Mouse (Mus musculus) ES-E14 (cell line): ENCODE measurements at regions not wholly inside any gene's neighbourhood (a gene's known extent, or its start where the extent isn't known, plus 50 kb on each side); places are given as distances from the start of the nearest gene placed in this dataset.

Source experiments
- DNase-seq: peaks from one replicate; pipeline ENCODE4 v3.0.0-alpha.2; 2013; ENCODE audit warnings: low read depth, low spot score
- H3K27ac ChIP-seq: 2 replicates; pipeline ENCODE4 v1.5.1; 2012; ENCODE audit warnings: low read depth, mild to moderate bottlenecking, low read length, moderate library complexity, mixed read lengths; ENCODE audit not compliant: poor library complexity, insufficient read depth, severe bottlenecking
- H3K36me3 ChIP-seq: 2 replicates; pipeline ENCODE4 v1.6.1; 2012; ENCODE audit warnings: mild to moderate bottlenecking, low read length, moderate library complexity, mixed read lengths; ENCODE audit not compliant: control insufficient read depth, poor library complexity, insufficient read depth, severe bottlenecking
- H3K4me1 ChIP-seq, 2 experiments: fragments of 150-350 bp in 1 of 2; sonication (generic) in 1 of 2; 2 replicates each; pipeline ENCODE4 v1.6.1; 2012; ENCODE audit warnings: low read length in 2 of 2, mild to moderate bottlenecking in 1 of 2, mixed read lengths in 1 of 2; ENCODE audit not compliant: control insufficient read depth in 2 of 2, insufficient read depth in 2 of 2, poor library complexity in 1 of 2
- H3K4me3 ChIP-seq, 2 experiments: fragments of 150-350 bp in 1 of 2; sonication (generic) in 1 of 2; 2 replicates each; pipeline ENCODE4 v1.5.1; 2012; ENCODE audit warnings: low read length in 2 of 2, low read depth in 1 of 2, mild to moderate bottlenecking in 1 of 2, mixed read lengths in 1 of 2; ENCODE audit not compliant: insufficient read depth in 1 of 2, poor library complexity in 1 of 2, severe bottlenecking in 1 of 2
- H3K9ac ChIP-seq: 2 replicates; pipeline ENCODE4 v1.6.1; 2012; ENCODE audit warnings: low read depth, mild to moderate bottlenecking, low read length, mixed read lengths; ENCODE audit not compliant: poor library complexity, insufficient read depth, severe bottlenecking
- H3K9me3 ChIP-seq: fragments of 150-350 bp; sonication (generic); 2 replicates; pipeline ENCODE4 v1.6.1; 2012; ENCODE audit warnings: low read depth, mild to moderate bottlenecking, low read length; ENCODE audit not compliant: control insufficient read depth, insufficient read depth
- CHD2 ChIP-seq: IDR thresholded peaks from 2 replicates; pipeline ENCODE4 v1.6.1; 2014; ENCODE audit warnings: mild to moderate bottlenecking, low read depth, low read length, inconsistent platforms
- HCFC1 ChIP-seq: IDR thresholded peaks from 2 replicates; pipeline ENCODE4 v1.6.1; 2012; ENCODE audit warnings: low read length, inconsistent platforms, borderline replicate concordance; ENCODE audit not compliant: insufficient read depth
- MAFK ChIP-seq: IDR thresholded peaks from 2 replicates; pipeline ENCODE4 v1.6.1; 2014; ENCODE audit warnings: mild to moderate bottlenecking, low read depth, low read length, inconsistent platforms; ENCODE audit not compliant: insufficient read depth
- ZC3H11A ChIP-seq: IDR thresholded peaks from 2 replicates; pipeline ENCODE4 v1.6.1; 2012; ENCODE audit warnings: low read depth, mild to moderate bottlenecking, inconsistent platforms, low read length, borderline replicate concordance
- ZNF384 ChIP-seq: IDR thresholded peaks from 2 replicates; pipeline ENCODE4 v1.6.1; 2012; ENCODE audit warnings: low read depth, low read length, inconsistent platforms
- in situ Hi-C, 2 experiments: fragments of 600-800 bp; cut with MboI; formaldehyde crosslinking; loops; one replicate each; pipeline ENCODE4 v1.15.1; 2025; ENCODE audit warnings: low sequenced_read_pairs in 2 of 2, inconsistent platforms in 1 of 2; ENCODE audit not compliant: unreplicated experiment in 2 of 2

DNA sequence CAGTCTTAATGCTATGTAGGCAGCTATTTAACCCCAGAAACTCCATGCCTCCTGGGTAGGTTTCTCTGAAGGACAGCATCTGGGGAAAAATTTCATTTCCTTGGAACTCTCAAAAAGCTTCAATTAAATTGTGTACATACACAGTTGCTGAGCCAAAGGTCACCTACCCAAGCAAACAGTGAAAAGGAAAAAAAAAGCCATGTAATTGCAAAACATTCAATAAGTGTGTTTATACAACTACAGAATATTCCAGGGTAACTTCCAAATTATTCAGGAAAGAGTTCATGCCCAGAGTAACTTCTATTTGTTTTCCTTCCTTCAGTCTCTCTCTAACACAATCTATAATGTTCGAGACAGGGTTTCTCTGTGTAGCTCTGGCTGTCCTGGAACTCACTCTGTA, 441.2 kb upstream of the Adgrl3 start:
- Histone ChIP-seq H3K4me1 (no peaks in the 10 kb centered on the region), H3K9ac (no peak overlapping the region), H3K9me3 (no peaks in the 10 kb centered on the region), H3K36me3 (no peaks in the 10 kb centered on the region), H3K27ac (no peak overlapping the region), H3K4me3 (no peak overlapping the region)
- TF ChIP-seq ZNF384 (no peak), CHD2 (no peak), ZC3H11A (no peak), MAFK (no peak), HCFC1 (no peak)
- no peak for DNase-seq
- in situ Hi-C loops = no loop called here

- in situ Hi-C loops = no loop called here
- Histone ChIP-seq H3K27ac (no peak overlapping the region), H3K9me3 (no peaks in the 10 kb centered on the region), H3K4me1 (no peaks in the 10 kb centered on the region), H3K9ac (no peak overlapping the region), H3K36me3 (no peaks in the 10 kb centered on the region), H3K4me3 (no peak overlapping the region)
- DNase-seq = no peak
- TF ChIP-seq HCFC1 (no peak), ZC3H11A (no peak), ZNF384 (no peak), MAFK (no peak), CHD2 (no peak)
These were observed 408.4 kb upstream of the Adgrl3 start for GRCm38 (mm10) chr5:80611571-80611970.

DNA sequence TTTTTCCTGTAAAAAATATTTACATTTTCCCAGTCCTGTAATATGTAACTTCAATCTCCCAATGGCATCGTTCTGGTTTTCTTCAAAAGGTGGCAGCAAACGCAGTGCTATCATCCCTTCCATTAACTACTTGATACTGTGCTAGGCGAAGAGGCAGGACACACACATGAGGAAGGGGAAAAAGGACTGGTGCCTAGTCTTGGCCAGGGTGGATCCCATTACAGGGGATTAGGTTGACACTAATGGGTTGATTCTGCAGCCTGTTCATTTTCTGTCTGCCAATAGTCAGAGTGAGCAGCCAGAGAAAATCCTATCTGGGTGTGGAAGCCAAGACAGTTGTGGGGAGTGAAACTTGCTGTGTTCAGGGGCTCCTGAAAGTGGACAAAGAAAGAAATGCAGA, 392.7 kb upstream of the Adgrl3 start:
- Histone ChIP-seq H3K9ac (no peak overlapping the region), H3K9me3 (peaks cover 4% of the 10 kb centered on the region; the same call in 1 of the 2 replicates), H3K4me1 (no peaks in the 10 kb centered on the region), H3K4me3 (no peak overlapping the region), H3K36me3 (no peaks in the 10 kb centered on the region), H3K27ac (no peak overlapping the region)
- TF ChIP-seq MAFK (no peak), CHD2 (no peak), ZNF384 (no peak), ZC3H11A (no peak), HCFC1 (no peak)
- DNase-seq = no peak
- in situ Hi-C loops = no loop called here

- no peaks in the 10 kb centered on the region for H3K9me3 ChIP-seq
- H3K27ac ChIP-seq = no peak overlapping the region
- no peak for DNase-seq
- H3K4me3 ChIP-seq = no peak overlapping the region
- TF ChIP-seq ZC3H11A (no peak), CHD2 (no peak), MAFK (no peak), HCFC1 (no peak)
- no peaks in the 10 kb centered on the region for H3K4me1 ChIP-seq
- no peak overlapping the region for H3K9ac ChIP-seq
- no peaks in the 10 kb centered on the region for H3K36me3 ChIP-seq
- in situ Hi-C loops = no loop called here
These were observed 360.9 kb upstream of the Adgrl3 start for GRCm38 (mm10) chr5:80659043-80659442.

DNA sequence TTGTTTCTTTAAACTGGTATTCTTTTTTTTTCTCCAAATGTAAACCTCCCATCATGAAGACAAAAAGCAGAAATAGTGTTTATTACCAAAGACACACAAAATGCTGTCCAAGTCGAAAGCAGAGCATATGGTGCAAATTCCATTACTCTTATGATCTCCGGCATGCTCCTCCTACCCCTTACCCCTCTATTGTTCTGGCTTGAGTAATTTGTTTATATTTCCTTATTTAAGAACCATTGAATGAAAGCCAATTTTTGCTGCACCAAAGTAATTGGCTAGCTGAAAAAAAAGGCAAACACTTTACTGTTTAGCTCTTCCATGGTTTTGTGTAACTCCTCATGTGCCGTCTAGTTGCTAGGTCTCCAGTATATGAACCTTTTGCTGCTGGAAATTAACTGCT, 360.4 kb upstream of the Adgrl3 start:
- in situ Hi-C loops = no loop called here
- Histone ChIP-seq H3K4me1 (no peaks in the 10 kb centered on the region), H3K9ac (no peak overlapping the region), H3K9me3 (no peaks in the 10 kb centered on the region), H3K27ac (no peak overlapping the region), H3K36me3 (no peaks in the 10 kb centered on the region), H3K4me3 (no peak overlapping the region)
- DNase-seq = no peak
- TF ChIP-seq HCFC1 = no peak
- no peak for TF ChIP-seq ZNF384
- no peak for TF ChIP-seq ZC3H11A
- TF ChIP-seq CHD2 = no peak
